Mouse (Mus musculus) bone marrow macrophage, adult 2 months (primary cell): ENCODE results near the gene Tent5c. TPM values are rescaled to one million over a fixed set of nuclear protein-coding genes. Genes with fewer than 3 reads are reported as not detected.
A peak's percentile ranks its signal among the peaks of the same experiment; 100 is the strongest.
"Not testable (repeated sequence)": the region's sequence is repeated elsewhere in the genome, so short reads cannot be mapped to it uniquely, and the experiment has no call there.

Source experiments
- H3K27ac ChIP-seq: 2 replicates; pipeline ENCODE4 v1.5.1; 2012; ENCODE audit warnings: low read depth, low read length; ENCODE audit not compliant: insufficient read depth
- H3K4me1 ChIP-seq: 2 replicates; pipeline ENCODE4 v1.6.1; 2012; ENCODE audit warnings: low read length; ENCODE audit not compliant: control insufficient read depth, insufficient read depth
- H3K4me3 ChIP-seq: 2 replicates; pipeline ENCODE4 v1.5.1; 2012; ENCODE audit warnings: mild to moderate bottlenecking, low read length, moderate library complexity; ENCODE audit not compliant: insufficient read depth
- CTCF ChIP-seq: IDR thresholded peaks from 2 replicates; pipeline ENCODE4 v1.5.1; 2012; ENCODE audit warnings: low read depth, mild to moderate bottlenecking, low read length, moderate library complexity
- POLR2A ChIP-seq: IDR thresholded peaks from 2 replicates; pipeline ENCODE4 v1.6.1; 2012; ENCODE audit warnings: mild to moderate bottlenecking, low read depth, low read length, borderline replicate concordance
- polyA plus RNA-seq: library from polyadenylated mRNA; stranded (reverse); fragments of >200 nt; gene quantifications from 2 replicates; pipeline ENCODE4 v1.2.4, GENCODE M21; 2012; ENCODE audit not compliant: missing spikeins, insufficient read depth, insufficient read length

The Tent5c gene
- polyA plus RNA-seq, 1 experiment = 1.3 TPM

GRCm38 (mm10) chr3:100422392-100423167 is 66.5 kb downstream of the Tent5c start:
- H3K4me1 ChIP-seq = peaks cover 2% of the 10 kb centered on the region; the same call in 1 of the 2 replicates
- TF ChIP-seq POLR2A = no peak
- 0 out of 2 replicates have a peak, but pooled peaks have one; percentile 20 for TF ChIP-seq CTCF
- no peak overlapping the region for H3K27ac ChIP-seq
- H3K4me3 ChIP-seq = no peak overlapping the region

GRCm38 (mm10) chr3:100421354-100421753 is 67.8 kb downstream of the Tent5c start:
- TF ChIP-seq CTCF (no peak), POLR2A (no peak)
- H3K4me3 ChIP-seq = no peak overlapping the region
- peaks cover 2% of the 10 kb centered on the region; the same call in 1 of the 2 replicates for H3K4me1 ChIP-seq
- no peak overlapping the region for H3K27ac ChIP-seq

DNA sequence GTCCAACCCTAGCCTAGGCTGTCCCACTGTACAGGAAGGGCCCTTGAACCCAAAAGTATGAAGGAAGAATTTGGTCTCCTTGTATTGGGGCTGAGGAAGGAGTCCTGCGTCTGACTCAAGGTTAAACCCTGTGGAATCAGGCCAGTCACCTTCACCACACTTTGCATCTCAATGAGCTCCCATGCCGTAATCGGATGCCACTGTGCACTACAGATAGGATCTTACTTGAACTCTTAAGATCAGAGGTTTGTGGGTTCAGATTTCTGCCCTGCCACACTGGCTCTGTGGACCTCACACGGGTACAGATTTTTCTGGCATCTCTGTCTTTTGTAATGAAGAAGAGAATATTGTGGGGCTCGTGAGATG is 68.5 kb downstream of the Tent5c start:
- TF ChIP-seq POLR2A (no peak), CTCF (no peak)
- Histone ChIP-seq H3K4me1 (peaks cover 5% of the 10 kb centered on the region), H3K27ac (no peak overlapping the region), H3K4me3 (no peak overlapping the region)

DNA sequence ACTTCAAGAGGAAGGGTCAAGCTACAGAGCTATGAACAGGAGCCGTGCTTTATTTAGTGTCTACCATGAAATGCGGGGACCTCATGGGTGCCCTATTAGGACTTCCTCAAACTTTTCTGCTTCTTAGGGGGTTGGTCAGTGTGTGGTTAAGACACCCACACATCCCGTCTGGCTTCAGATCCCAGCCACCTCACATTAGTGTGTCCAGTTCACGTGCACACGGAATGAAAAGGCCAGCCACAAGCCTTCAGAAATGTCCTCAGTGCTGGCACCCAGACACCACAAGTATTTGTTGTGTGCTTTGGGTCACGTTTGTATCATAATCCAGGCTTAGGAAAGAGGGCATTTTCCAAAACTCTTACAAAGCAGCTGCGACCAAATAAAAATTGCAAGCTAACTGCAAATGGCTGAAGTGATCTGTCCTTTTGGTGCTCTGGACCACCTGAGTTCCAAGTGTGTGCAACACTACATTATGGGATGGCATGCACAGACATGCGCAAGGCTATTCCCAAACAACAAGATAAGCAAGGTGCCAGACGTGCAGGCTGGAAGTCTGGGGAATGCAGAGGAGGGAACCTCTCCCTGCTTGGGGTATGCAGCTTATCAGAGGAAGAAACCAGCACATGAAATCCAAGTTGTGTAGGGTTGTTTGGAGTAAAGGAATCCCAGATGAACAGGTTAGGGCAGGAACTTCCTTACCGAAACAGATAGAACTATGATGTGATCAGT is 69.0 kb downstream of the Tent5c start:
- H3K4me3 ChIP-seq = no peak overlapping the region
- TF ChIP-seq CTCF (no peak), POLR2A (no peak)
- no peak overlapping the region for H3K27ac ChIP-seq
- peaks cover 10% of the 10 kb centered on the region for H3K4me1 ChIP-seq

DNA sequence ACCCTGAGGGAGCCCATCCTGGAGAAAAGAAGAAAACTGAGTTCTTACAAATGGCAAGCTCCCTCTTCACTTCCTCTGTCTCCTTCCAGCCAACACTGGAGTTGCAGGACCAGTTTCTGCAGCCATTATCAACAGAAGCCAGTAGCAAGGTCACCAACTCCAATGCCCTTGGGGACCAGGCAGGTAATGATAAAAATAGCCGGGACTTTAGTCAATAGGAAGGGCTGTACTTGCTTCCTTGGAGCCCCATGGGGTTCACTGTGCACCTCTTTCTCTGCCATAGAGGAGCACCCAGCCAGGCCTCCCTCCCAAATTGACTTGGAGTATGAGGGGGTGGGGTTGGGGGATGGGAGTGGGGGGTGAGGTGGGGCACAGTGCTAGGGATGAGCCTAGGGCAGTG is 70.7 kb downstream of the Tent5c start:
- TF ChIP-seq CTCF = no peak
- TF ChIP-seq POLR2A = no peak
- H3K4me1 ChIP-seq = peaks cover 10% of the 10 kb centered on the region
- no peak overlapping the region for H3K27ac ChIP-seq
- H3K4me3 ChIP-seq = no peak overlapping the region

DNA sequence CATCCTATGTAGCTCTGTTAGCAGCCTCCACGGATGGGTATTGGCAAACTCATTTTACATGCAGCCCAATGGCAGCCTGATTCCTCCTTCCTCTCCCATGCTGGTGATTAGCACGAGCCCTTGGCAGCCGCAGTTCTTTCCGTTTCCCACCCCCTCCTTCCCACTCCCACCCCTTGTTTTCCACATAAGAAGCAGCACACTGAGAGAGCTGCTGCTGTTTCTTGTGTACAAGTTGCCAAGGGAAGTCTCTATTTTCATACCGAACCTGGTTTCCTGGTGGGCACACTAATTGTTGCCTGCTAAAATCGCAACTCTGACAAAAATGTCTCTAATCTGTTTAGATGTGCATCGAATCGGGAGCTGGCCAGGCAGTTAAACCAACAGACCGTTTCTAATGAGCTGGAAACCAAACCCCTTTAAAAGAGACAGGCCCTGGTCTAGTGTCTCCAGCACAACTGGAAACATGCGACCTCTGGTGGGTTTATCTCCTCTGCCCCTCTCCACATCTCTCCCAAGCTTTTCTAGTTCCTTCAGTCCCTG is 71.3 kb downstream of the Tent5c start:
- H3K4me3 ChIP-seq = no peak overlapping the region
- H3K4me1 ChIP-seq = peaks cover 10% of the 10 kb centered on the region
- TF ChIP-seq POLR2A (no peak), CTCF (no peak)
- H3K27ac ChIP-seq = no peak overlapping the region

- peaks cover 10% of the 10 kb centered on the region for H3K4me1 ChIP-seq
- no peak overlapping the region for H3K4me3 ChIP-seq
- TF ChIP-seq POLR2A = no peak
- TF ChIP-seq CTCF = no peak
- no peak overlapping the region for H3K27ac ChIP-seq
These were observed 73.5 kb downstream of the Tent5c start for GRCm38 (mm10) chr3:100415671-100416070.

- not testable (repeated sequence) for H3K4me3 ChIP-seq, H3K27ac ChIP-seq
- peaks cover 20% of the 10 kb centered on the region for H3K4me1 ChIP-seq
These were observed 75.5 kb downstream of the Tent5c start for GRCm38 (mm10) chr3:100413586-100413985.

GRCm38 (mm10) chr3:100411945-100412344 is 77.2 kb downstream of the Tent5c start:
- H3K27ac ChIP-seq = no peak overlapping the region
- peaks cover 20% of the 10 kb centered on the region for H3K4me1 ChIP-seq

DNA sequence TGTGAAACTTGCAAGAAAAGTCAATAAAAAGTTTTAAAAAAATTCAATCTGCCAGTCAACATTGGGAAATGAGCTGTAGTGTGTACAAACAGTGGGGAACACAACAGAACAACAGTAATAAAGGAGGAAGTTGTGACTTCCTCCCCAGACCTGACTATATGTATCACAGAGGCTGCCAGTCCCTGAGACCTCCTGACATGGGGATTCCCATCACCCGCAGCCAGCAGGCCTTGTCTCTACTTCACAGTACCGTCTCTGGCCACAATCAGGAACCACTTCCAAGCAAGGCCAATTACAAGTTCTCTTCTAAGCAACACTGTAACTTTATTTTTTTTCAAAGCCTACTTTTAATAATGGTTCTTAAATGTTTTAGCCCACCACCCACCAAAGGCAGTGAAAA is 79.8 kb downstream of the Tent5c start:
- H3K4me3 ChIP-seq = no peak overlapping the region
- H3K4me1 ChIP-seq = peaks cover 12% of the 10 kb centered on the region
- TF ChIP-seq POLR2A (no peak), CTCF (no peak)
- no peak overlapping the region for H3K27ac ChIP-seq

More at GRCm38 (mm10) chr3:100411945-100412344, 77.2 kb downstream of the Tent5c start:
- H3K4me3 ChIP-seq = no peak overlapping the region
- TF ChIP-seq CTCF = no peak
- no peak for TF ChIP-seq POLR2A
